Mouse (Mus musculus): ENCODE measurements around the gene Irx3.
A peak's percentile ranks its signal among the peaks of the same experiment; 100 is the strongest.

Irx3 gene

GRCm38 (mm10) chr8:91801839-91802238 lies at the start of gene Irx3:
TSS of gene Irx3 (minus strand) at chr8:91802067.
- DNase-seq (ENCODE audit: low read depth), result peak; percentile 93

DNA sequence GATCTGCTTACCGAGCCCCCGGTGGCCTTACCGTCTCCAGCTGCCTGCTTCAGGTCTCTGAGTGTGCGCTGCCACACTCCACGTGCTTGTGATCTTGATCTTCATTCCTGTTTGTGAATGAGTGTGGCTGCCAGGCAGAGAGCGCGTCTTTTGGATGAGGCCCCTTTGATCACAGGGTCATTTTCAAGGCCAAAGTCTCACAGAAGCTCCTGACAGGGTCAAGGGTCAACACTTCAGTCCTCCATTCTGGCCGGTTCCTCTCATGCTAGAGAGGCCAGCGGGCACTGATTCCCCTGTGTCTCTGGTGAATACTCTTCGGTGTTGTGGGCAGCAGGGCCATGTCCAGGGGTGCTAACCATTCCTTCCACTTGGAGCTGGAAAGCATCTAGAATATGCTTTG lies 49.5 kb upstream of the Irx3 start:
- DNase-seq (ENCODE audit: low read depth), result no peak

DNA sequence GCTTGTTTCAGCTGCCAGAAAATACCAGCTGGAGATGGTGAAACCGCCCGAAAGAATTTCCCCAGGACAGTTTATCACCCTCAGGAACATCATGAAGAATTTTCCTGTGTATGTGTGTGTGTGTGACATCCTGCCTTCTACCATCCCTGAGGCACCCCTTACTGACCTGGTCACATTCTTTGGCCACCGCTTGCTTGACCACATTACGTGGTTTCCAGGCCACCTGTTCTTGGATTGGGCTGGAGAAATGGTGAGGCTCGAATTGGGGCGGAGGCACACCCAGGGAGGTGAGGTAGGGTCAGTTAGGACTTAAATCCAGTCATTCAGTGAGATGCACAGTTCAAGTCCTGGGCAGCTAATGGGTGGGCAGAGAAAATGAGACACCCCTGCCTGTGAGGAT lies 48.1 kb upstream of the Irx3 start:
- DNase-seq (ENCODE audit: low read depth), result no peak

- no peak for DNase-seq (ENCODE audit: low read depth)
Observed at GRCm38 (mm10) chr8:91849529-91849928, 47.7 kb upstream of the Irx3 start.

GRCm38 (mm10) chr8:91845641-91846040 lies 43.8 kb upstream of the Irx3 start:
- DNase-seq (ENCODE audit: low read depth), result no peak

DNA sequence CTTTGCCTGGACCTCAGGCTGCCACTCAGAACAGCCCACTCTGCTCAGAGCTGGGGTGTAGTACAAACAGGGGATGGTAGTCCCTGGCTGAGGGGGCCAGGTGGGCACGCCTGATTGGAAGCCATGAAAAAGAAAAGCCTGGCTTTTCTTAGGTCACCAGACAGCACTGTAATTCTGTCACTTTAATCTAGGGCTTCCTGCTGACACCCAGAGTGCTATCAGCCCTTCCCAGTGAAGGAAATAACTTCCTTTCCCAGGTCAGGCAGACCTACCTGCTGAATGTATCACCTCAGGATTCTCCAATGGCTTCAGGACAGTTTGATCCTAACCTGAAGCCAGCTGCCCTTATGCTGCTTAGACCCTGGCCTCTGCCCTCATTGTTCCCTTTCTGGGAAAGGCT lies 35.3 kb upstream of the Irx3 start:
- DNase-seq (ENCODE audit: low read depth), result no peak

- no peak for DNase-seq (ENCODE audit: low read depth)
Observed at GRCm38 (mm10) chr8:91836685-91837084, 34.8 kb upstream of the Irx3 start.

- no peak for DNase-seq (ENCODE audit: low read depth)
Observed at GRCm38 (mm10) chr8:91827661-91828060, 25.8 kb upstream of the Irx3 start.

DNA sequence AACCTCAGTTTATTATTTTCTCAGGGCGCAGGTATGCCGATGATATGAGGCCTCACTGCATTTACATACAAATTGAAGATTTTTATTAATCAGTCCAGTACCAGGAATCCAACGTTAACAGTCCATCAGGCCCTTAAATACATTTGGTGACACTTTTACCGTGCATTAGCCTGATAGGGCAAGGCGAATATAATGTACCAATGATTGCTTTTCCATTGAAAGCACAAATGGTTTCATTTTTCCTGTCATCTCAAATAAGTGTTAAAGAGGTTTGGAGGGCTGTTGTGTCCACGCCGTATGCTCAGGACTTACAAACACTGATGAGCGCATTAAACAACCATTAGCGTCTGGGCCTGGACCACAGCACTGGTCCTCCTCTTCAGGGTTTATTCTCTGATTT lies 25.3 kb upstream of the Irx3 start:
- DNase-seq (ENCODE audit: low read depth), result no peak

DNA sequence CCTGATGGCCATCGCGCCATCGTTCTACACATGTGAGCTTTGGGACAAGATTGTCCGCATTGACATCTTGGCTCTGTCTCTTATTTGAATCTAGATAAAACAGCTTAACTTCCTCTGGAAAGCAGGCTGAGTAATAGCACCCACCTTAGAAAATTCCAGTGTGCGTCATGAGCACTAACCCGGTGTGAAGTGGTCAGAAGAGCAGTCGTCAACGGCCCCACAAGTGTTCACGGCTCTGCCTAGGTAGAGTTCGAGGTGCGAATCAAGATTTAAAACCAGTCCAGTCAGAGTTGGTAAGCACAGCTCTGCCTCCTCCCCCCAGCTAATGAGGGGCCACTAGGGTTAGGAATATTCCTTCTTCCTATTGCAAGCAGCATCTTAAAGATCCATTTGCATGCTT lies 21.5 kb upstream of the Irx3 start:
- DNase-seq (ENCODE audit: low read depth), result no peak

DNA sequence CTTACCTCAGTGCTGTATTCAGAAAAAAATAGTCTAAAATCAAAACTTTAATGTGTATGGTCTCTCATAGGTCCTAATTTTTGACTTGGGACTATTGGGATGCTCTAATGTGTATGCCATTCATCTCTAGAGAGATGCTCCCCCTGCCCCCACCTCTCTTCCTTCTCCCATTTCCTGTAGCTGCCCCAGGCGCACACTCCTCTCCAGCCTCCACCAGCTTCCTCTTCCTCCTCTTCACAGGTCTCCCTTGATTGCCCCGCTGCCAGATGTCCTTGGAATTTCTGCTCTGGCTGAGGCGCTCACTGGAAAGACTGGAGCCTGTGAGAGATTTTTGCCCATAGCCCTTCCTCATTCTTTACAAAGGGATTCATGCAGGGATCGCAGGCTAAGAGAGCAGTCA lies 20.9 kb upstream of the Irx3 start:
- DNase-seq (ENCODE audit: low read depth), result no peak

- no peak for DNase-seq (ENCODE audit: low read depth)
Observed at GRCm38 (mm10) chr8:91821976-91822375, 20.1 kb upstream of the Irx3 start.

GRCm38 (mm10) chr8:91819778-91820177 lies 17.9 kb upstream of the Irx3 start:
- DNase-seq (ENCODE audit: low read depth), result no peak

- DNase-seq (ENCODE audit: low read depth), result no peak
Observed at GRCm38 (mm10) chr8:91818784-91819183, 16.9 kb upstream of the Irx3 start.

GRCm38 (mm10) chr8:91814106-91814505 lies 12.2 kb upstream of the Irx3 start:
- no peak for DNase-seq (ENCODE audit: low read depth)

- no peak for DNase-seq (ENCODE audit: low read depth)
Observed at GRCm38 (mm10) chr8:91806720-91807241, 4.9 kb upstream of the Irx3 start.

GRCm38 (mm10) chr8:91806084-91806719 lies 4.3 kb upstream of the Irx3 start:
- DNase-seq (ENCODE audit: low read depth), result no peak

DNA sequence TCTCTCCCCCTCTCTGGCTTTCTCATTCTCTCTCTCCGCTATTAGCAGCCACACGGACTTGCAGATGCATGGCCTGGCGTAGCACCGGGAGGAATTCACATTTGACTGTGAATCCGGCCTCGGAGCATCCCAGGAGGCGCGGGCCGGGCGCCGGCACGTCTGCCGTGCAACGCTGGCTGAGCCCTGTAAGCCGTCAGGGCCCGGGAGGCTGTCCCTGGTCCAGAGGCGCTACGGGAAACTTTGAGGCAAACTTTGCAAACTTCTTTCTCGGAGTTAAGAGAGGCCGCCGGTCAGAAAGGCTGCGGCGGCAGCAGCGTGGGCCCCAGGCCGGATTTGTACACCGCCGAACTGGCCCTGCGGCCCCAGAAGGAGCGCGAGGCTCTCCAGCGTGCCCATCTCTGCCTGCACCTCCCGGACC lies 3.4 kb upstream of the Irx3 start:
- no peak for DNase-seq (ENCODE audit: low read depth)

DNA sequence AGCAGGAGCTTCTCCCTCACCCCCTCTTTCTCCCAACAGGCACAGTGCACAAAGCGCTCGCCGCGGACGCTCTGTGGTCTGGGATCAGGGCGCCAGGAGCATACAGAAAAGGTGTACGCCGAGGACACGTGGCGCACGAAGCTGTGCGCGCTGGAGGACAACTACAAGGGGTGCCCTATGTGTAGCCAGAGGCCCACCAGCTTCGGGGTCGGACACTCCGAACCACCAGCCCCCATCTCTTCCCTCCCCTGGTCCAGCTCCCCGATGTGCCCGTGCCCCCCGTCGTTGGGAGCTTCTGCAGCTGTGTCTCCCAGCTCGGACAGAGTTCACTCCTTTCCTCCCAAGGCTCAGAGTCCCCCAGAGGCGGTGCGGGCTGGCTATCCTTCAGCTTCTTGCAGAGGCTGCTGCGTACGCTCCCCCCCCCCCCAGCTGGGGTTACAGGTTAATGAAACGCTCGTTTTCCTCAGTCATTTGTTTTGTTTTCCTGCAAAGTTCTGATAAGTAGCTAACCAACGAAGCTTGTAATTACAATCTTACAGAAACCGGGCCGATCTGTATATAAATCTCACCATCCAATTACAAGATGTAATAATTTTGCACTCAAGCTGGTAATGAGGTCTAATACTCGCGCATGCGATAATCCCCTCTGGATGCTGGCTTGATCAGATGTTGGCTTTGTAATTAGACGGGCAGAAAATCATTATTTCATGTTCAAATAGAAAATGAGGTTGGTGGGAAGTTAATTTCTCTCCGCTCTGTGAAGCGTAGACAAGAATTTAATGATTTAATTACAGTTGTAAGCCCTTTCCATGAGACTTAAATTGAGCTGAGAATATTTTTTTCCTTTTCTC lies 2.8 kb upstream of the Irx3 start:
- DNase-seq (ENCODE audit: low read depth), result no peak

GRCm38 (mm10) chr8:91803515-91804402 lies 1.9 kb upstream of the Irx3 start:
- no peak for DNase-seq (ENCODE audit: low read depth)

DNA sequence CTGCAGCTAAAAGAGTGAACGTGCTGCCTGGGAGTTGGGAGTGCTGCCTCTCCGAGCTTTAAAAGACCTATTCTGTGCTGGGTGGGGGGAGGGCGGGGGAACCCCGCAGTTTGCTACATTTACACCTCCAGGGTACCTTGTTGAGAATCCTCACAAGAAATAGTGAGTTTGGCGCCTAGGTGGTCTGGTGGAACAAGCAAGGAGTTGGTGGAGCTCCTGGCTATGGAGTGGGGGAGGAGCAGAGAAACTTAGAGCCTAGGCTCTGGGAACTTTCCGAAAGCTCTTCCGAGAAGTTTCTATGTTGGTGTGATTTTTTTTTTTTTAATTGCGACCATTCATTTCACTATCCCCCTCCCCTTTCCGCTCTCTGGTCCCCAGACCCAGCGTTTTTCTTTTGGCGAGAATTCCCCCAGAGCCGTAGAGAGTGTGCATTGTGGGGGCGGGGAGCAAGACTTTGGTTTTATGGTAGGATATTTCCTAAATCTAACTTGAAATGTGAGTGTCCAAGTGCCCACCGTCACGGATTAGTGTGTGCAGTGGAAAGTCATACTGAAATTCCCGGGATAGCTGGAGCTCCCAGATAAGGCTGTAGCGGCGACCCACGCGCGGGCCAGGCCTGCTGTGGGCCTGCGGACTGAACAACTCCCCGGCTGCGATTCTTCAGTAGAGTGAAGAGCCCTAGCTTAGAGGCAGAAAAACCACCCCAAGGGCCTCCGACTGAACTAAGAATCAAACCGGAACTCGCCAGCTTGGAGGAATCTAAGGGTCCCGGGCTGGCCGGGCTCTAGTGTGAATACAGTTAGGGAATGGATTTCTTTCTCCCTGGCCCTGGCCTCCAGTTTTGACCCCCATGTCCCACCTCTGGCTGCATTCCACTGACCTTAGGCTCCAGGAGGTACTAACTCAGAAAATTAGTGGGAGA lies 795 bp upstream of the Irx3 start:
- no peak for DNase-seq (ENCODE audit: low read depth)
